Mouse (Mus musculus) R1 (cell line): ENCODE measurements around the gene Nkg7.

ENCODE experiments used
- DNase-seq: peaks from one replicate; pipeline ENCODE4 v3.0.0-alpha.2; 2018; ENCODE audit warnings: low read depth, low spot score

The Nkg7 gene

GRCm38 (mm10) chr7:43447801-43448200 lies 10.9 kb downstream of the Nkg7 start:
- no peak for DNase-seq

GRCm38 (mm10) chr7:43448246-43448645 lies 11.4 kb downstream of the Nkg7 start:
- DNase-seq = no peak

- no peak for DNase-seq
Measured at GRCm38 (mm10) chr7:43449811-43450210, 12.9 kb downstream of the Nkg7 start.

GRCm38 (mm10) chr7:43451726-43452125 lies 14.9 kb downstream of the Nkg7 start:
- no peak for DNase-seq

- DNase-seq = peak; percentile 75
Measured at GRCm38 (mm10) chr7:43452609-43453008, 15.7 kb downstream of the Nkg7 start.

- DNase-seq = no peak
Measured at GRCm38 (mm10) chr7:43453599-43454355, 16.9 kb downstream of the Nkg7 start.

GRCm38 (mm10) chr7:43454371-43454770 lies 17.5 kb downstream of the Nkg7 start:
- DNase-seq = no peak

GRCm38 (mm10) chr7:43462851-43463250 lies 26.0 kb downstream of the Nkg7 start, which contains the start of gene Vsig10l:
Vsig10l (plus strand) TSS chr7:43463151.
- DNase-seq = no peak

- no peak for DNase-seq
Measured at GRCm38 (mm10) chr7:43463976-43464375, 27.1 kb downstream of the Nkg7 start.

GRCm38 (mm10) chr7:43464864-43465343 lies 28.0 kb downstream of the Nkg7 start:
- no peak for DNase-seq

- peak; percentile 97 for DNase-seq
Measured at GRCm38 (mm10) chr7:43465344-43466098, 28.6 kb downstream of the Nkg7 start.

- DNase-seq = peak; percentile 87
Measured at GRCm38 (mm10) chr7:43466099-43466694, 29.3 kb downstream of the Nkg7 start.

- DNase-seq = peak; percentile 73
Measured at GRCm38 (mm10) chr7:43470373-43470772, 33.5 kb downstream of the Nkg7 start.

GRCm38 (mm10) chr7:43475706-43476105 lies 38.8 kb downstream of the Nkg7 start:
- peak; percentile 84 for DNase-seq

GRCm38 (mm10) chr7:43476376-43476775 lies 39.5 kb downstream of the Nkg7 start:
- peak; percentile 21 for DNase-seq

GRCm38 (mm10) chr7:43481191-43481590 lies 44.3 kb downstream of the Nkg7 start:
- no peak for DNase-seq

- DNase-seq = no peak
Measured at GRCm38 (mm10) chr7:43482090-43482716, 45.3 kb downstream of the Nkg7 start.

- DNase-seq = peak; percentile 52
Measured at GRCm38 (mm10) chr7:43483236-43483635, 46.4 kb downstream of the Nkg7 start.
